Mouse (Mus musculus) adrenal gland, postnatal 14 days (tissue): ENCODE measurements around the gene Gm40193. TPM values are rescaled to one million over a fixed set of nuclear protein-coding genes. Genes with fewer than 3 reads are reported as not detected.
"Not testable (repeated sequence)": the region's sequence is repeated elsewhere in the genome, so short reads cannot be mapped to it uniquely, and the experiment has no call there.

Experiments
- DNase-seq: peaks from one replicate; pipeline ENCODE4 v3.0.0; 2021; ENCODE audit warnings: mixed read lengths
- long read RNA-seq, 2 experiments: library from polyadenylated mRNA; stranded (forward); transcript quantifications; one replicate each; pipeline ENCODE4 v2.0.0; 2021
- total RNA-seq: library from RNA; stranded (reverse); gene quantifications from 2 replicates; pipeline ENCODE4 v1.2.3, GENCODE M21; 2021

Gene Gm40193
- total RNA-seq, result not detected in 2 replicates
- long read RNA-seq, experiment 1, result 0 reads
- long read RNA-seq, experiment 2, result 0 reads

GRCm38 (mm10) chr11:70532839-70533238 is at the start of gene Gm40193:
TSS of gene Gm40193 (minus strand) at chr11:70532939.
- no peak for DNase-seq

DNA sequence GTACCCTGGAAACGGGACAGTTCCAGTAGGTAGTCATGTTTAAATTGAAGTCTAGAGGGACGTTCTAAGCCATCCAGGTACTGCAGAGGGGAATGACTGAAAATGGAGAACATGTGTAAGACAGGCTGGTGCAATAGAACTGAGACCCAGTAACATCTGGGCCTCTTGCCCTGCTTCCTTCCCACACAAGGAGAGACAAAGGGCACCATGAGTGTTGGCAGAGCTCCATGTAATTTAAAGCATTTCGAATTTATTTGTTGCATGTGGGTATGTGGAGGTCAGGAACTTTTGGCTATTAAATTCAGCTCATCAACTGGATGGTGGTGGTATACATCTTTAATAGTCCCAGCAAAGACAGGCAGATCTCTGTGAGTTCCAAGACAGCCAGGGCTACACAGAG is 49.5 kb upstream of the Gm40193 start:
- DNase-seq, result no peak

DNA sequence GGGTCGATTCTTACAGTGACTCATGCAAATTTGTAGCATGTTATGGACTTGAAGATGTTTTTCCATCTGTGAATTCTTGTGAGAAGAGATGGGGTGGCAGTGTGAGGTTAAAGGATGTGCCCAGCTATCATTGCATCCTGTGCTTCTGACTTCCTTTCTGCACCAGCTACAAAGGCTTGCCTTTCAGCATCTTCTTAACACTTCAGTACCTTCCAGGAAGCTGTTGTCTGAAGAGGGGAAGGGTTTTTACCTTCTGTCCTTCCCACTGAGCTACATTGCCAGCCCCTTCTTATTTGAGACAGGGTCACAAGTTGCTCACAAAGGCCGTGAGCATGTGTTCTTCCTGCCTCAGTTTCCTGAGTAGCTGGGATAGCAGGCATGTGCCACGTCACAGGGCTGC is 48.2 kb upstream of the Gm40193 start:
- no peak for DNase-seq

GRCm38 (mm10) chr11:70580358-70580720 is 47.6 kb upstream of the Gm40193 start:
- DNase-seq, result no peak

DNA sequence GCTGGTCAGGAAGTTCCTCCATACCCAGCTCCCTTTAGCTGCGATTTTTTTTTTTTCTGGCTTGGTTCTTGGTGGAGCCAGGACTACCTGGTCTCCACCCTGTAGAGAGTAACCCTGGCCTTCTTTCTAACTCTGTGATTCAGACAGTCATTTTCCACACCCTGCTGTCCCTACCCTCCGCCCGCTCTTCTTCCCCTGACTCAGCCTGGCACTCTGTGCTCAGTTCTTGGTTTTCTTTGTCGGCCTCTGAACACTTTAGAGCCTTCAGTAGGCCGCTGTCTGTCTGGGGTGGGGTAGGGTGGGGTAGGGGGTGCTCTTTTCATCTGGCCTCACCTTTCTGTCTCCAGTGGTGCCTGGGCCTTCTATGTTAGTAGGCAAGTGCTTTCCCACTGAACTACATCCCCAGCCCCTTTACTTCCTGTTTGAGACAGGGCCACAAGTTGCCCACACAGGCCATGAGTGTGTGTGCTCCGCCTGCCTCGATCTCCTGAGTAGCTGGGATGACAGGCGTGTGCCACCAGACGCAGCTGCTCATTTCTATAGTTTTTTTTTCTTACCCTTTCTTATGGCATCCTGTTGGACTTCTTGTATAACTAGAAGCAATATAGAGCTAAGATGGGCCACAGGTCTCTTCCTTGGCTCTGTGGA is 47.1 kb upstream of the Gm40193 start:
- DNase-seq, result peak; percentile 43

- no peak for DNase-seq
Observed at GRCm38 (mm10) chr11:70578962-70579361, 46.2 kb upstream of the Gm40193 start.

DNA sequence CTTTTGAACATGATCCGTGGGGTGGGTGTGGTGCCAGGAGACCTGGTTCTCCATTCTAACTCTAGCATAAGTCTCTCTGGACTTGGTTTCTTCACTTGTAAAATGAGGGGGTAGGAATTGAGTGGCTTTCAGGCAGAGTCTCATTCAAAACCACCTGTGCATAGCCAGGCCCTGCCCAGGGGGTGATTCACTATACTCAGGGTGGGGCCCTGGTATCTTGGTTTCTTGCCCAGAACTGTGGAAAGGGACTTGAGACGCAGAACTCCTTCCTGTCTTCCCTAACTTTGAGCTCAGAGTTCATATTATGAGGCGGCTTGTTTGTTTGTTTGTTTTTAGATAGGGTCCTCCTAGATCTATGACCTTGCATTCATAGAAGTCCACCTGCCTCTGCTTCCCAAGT is 44.5 kb upstream of the Gm40193 start:
- DNase-seq, result no peak

DNA sequence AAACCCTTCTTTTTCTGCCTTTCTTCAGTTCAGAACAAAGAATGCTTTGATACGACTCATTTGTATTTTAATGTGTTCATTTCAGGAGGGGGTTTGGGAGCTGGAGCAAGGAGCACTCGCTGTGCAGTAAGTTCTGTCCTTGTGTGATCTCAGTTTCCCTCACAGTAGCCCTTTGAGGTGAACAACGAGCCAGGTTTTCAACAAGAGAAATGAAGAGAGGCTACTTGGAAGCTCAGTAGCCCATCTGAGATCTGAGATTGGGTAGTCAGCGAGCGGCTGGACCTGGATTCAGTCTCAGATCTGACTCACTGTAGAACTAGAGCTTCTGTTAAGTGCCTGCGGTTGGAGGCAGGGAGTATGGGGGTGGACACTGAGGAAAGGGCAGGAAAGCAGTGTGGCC is 41.1 kb upstream of the Gm40193 start:
- DNase-seq, result no peak

- DNase-seq, result no peak
Observed at GRCm38 (mm10) chr11:70572348-70572902, 39.7 kb upstream of the Gm40193 start.

DNA sequence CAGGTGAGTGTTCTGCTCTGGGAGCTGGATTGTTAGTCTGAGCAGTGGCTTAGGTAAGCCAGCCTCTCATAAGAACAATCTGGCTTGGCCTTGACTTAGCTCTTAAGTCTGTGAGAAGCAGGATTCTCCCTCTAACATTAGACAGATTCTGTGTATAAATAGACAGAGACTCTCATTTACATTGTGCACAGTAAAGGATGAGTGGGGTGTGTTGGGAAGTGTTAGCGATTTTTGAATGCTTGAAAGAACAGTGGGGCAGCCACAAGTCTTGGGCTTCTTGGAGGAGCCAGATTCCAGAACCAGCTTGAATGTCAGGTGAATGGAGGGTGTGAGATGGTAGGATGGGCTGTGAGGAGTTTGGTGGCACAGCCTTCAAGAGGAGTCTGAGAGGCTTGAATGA is 38.9 kb upstream of the Gm40193 start:
- no peak for DNase-seq

GRCm38 (mm10) chr11:70570614-70571013 is 37.9 kb upstream of the Gm40193 start:
- not testable (repeated sequence) for DNase-seq

DNA sequence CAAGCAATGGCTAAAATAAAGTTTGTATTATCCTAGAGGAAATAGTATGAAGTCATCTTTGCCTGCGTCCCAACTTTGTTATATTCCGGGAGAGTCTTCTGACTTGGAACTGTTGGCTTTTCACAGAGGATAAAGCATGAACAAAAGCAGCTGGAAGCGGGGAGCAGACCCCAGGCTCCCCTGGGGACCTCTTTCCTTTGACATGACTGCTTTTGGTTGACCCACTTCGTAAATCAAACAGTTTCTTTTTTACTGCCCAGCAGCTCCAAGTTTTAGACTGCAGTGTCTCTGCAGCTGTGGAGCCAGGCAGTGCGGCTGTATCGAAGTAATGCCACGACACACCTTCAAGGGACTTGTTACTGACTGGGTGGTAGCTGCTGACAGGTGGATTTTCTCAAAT is 33.8 kb upstream of the Gm40193 start:
- DNase-seq, result no peak

- no peak for DNase-seq
Observed at GRCm38 (mm10) chr11:70564276-70564873, 31.6 kb upstream of the Gm40193 start.

DNA sequence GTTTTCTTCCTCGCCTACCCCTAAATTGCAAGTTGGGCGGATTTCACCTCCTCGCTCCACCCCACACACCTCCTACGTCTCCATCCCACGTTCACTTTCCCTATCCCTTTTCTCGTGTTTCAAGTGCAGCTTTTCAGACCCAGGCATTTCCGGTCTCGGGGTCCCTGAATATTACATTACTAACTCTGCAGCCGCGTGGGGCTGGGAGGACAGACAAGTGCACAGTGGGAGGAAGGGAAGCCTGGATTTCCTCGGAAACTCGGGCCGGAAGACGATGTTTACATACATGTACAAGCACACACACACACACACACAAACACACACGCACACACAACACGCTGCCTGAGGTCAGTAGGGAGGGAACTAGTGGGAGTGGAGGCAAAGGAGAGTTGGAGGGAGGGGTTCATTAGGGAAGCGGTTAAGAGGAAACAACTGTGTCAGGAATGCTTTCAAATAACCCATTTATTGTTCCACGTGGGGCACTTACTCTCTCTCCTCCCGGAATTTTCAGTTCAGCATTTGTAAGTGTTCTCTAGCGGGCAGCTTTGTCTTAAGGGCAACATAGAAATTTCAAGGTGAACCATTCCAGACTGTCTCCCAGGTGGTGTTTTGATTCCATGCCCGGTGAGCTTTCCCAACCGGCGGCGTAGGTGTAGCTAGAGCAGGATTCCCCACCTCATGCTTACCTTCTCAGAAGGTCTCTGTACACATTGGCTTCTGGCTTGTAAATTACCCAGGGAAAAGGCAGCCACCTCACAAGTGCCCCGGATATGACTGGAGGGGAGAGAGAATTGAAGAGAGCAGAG is 30.9 kb upstream of the Gm40193 start:
- peak; percentile 35 for DNase-seq

GRCm38 (mm10) chr11:70562995-70563469 is 30.3 kb upstream of the Gm40193 start:
- no peak for DNase-seq

DNA sequence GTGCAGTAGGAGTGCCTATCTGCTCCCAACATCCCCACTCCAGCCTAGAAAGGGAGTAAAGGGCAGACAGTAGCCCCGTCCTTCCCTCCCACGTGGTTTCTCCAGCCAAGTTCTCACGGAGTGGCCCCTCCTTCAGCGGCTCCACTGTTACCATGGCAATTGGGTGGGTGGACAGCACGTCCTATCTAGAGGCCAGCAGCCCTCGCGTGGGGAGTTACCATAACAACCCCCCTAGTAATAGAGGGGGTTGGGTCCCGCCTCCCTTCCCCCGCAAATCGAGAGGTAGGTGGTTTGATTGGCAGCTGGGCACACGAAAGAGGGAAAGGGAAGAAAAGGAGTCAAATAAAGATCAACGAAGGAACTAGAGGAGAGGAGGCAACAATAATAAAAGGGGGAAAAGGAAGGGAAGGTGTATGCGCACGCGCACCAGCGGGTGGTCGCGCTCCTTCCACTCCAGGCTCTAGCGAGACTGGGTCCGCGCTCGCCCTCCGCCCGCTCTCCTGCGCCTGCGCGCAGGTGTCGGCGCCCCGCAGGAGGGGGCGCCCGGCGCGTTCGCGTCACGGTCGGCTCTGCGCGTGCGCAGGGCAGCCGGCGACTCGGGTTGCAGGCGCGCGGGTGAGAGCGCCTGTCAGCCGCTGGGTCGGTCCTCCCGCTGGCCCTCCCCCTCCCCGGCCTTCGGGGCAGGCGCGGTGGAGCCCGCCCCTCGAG is 29.7 kb upstream of the Gm40193 start, which contains the start of gene Mink1:
Gene Mink1, plus strand, starts transcription at position 595 of the 708 bp plus-strand sequence.
- peak; percentile 94 for DNase-seq

- DNase-seq, result no peak
Observed at GRCm38 (mm10) chr11:70561937-70562286, 29.2 kb upstream of the Gm40193 start.

DNA sequence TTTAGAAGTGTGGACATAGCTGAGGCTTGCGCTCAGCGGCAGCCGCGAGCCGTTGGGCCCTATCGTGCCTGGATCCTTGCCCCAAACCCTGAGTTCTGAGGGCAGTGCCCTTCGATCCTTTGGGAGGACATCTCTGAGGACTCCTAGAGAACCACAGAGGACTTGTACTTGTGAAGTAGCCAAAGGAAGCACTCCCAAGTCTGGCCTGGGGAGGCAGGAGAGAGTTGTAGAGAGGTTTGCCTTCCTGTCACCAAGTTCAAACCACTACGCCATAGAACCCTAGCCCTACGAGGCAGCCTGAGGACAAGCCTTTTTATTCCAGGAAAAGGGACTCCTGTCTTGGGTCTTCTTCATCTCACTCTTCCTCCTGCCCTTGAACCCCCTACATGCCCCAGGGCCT is 24.8 kb upstream of the Gm40193 start:
- no peak for DNase-seq

- no peak for DNase-seq
Observed at GRCm38 (mm10) chr11:70553940-70554339, 21.2 kb upstream of the Gm40193 start.

DNA sequence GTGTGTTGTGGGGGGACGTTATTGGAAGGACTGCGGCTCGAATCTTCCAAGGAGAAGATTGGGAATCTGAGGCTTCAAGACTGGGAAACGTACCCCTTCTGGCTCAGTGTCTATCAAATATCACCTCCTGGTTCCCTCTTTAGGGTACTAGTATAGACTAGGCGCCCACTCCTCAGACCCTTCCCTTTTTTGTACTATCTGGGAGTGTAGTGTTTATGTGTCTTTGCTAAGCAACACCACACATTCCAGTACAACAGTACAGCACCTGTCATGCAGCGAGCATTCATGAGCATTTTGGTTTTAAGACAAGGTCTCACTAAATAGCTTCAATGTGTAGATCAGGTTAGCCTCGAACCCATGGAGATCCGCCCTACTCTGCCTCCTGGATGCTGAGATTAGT is 18.8 kb upstream of the Gm40193 start:
- DNase-seq, result no peak

GRCm38 (mm10) chr11:70544496-70544895 is 11.8 kb upstream of the Gm40193 start:
- DNase-seq, result no peak

- DNase-seq, result no peak
Observed at GRCm38 (mm10) chr11:70541415-70541814, 8.7 kb upstream of the Gm40193 start.
